Mouse (Mus musculus): ENCODE data around the gene Zfp748. TPM values are rescaled to one million over a fixed set of nuclear protein-coding genes. Genes with fewer than 3 reads are reported as not detected.

Zfp748 gene
- 16.0 and 16.3 TPM in 2 replicates for polyA plus RNA-seq (2015; fragmentation: Nextera tagmentation; extraction: Ambion mirVana)

DNA sequence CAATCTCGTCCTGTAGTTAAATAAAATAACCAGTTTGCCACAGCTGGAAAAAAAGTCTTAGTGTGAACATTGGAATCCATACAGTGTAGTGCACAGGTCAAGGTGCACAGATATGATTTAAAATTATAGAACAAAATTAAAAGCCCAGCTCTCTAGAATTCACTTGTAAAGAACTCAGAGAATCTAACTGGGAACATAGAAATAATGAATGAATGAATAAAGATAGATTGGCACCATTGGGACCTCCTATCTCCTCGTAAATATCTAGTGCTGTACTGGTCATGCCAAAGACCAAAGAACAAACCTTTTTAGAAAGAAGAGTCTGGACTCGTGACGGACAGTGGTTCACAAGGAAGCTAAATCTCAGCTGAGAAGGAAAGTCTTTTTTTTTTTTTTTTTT, at the start of gene Zfp748:
Gene Zfp748, minus strand, starts transcription at position 101 of the 400 bp plus-strand sequence.
- Histone ChIP-seq H3K9ac (ENCODE audit: low read depth, low read length) (peak within 1 kb of the TSS; percentile 82), H3K4me2 (ENCODE audit: low read length) (peak within 1 kb of the TSS; percentile 79), H3K4me1 (ENCODE audit: control insufficient read depth, insufficient read depth, low read length) (peaks cover 24% of the 10 kb centered on the region), H3K27ac (ENCODE audit: low read length) (peak within 1 kb of the TSS; percentile 69), H3K4me3 (ENCODE audit: low read depth, low read length) (peak within 1 kb of the TSS; percentile 67), H3K9me3 (replicated peaks; ENCODE audit: control insufficient read depth, low read length, poor library complexity, severe bottlenecking) (no peaks in the 10 kb centered on the region), H3K36me3 (ENCODE audit: control insufficient read depth, insufficient read depth, low read length) (no peaks in the 10 kb centered on the region), H3K27me3 (ENCODE audit: control insufficient read depth, insufficient read depth, low read depth, low read length) (no peaks in the 10 kb centered on the region)
- 77% methylated on average over 4 of the region's 4 CpGs for WGBS
- no peak for ATAC-seq

DNA sequence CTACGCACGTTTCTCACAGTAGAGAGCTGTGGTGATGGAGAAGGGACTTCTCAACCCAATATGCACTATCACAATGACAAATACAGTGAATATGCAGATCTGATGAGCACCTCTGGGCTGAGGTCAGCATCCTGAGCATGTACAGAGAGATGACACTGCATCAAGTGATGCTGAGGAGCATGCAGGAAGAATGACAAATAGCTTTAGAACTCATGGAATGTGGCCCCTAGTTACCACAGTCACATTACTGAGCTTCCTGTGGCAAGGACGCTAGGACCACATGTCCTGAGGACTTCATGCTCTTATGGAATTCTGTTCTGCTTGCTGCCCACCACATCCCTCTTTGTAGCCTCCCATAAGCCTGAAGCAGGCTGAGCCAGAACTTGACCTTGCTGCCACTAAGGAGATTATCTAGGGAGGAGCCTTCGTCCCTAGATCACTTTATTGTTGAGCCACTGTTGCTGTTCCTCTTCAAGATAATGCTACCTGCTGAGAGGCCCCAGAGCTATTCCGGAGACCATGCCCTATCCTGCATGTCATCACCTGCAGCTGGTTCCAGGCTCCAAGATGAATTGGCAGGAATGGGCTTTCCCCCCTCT, 19.1 kb upstream of the Zfp748 start:
- Histone ChIP-seq H3K27ac (ENCODE audit: low read length) (no peak overlapping the region), H3K9ac (ENCODE audit: low read depth, low read length) (no peak overlapping the region), H3K4me3 (ENCODE audit: low read depth, low read length) (no peak overlapping the region), H3K4me2 (ENCODE audit: low read length) (no peak overlapping the region), H3K27me3 (ENCODE audit: control insufficient read depth, insufficient read depth, low read depth, low read length) (no peaks in the 10 kb centered on the region), H3K9me3 (replicated peaks; ENCODE audit: control insufficient read depth, low read length, poor library complexity, severe bottlenecking) (no peaks in the 10 kb centered on the region), H3K4me1 (ENCODE audit: control insufficient read depth, insufficient read depth, low read length) (no peaks in the 10 kb centered on the region), H3K36me3 (ENCODE audit: control insufficient read depth, insufficient read depth, low read length) (no peaks in the 10 kb centered on the region)
- ATAC-seq, result no peak
- 67% methylated on average over 5 of the region's 5 CpGs for WGBS

DNA sequence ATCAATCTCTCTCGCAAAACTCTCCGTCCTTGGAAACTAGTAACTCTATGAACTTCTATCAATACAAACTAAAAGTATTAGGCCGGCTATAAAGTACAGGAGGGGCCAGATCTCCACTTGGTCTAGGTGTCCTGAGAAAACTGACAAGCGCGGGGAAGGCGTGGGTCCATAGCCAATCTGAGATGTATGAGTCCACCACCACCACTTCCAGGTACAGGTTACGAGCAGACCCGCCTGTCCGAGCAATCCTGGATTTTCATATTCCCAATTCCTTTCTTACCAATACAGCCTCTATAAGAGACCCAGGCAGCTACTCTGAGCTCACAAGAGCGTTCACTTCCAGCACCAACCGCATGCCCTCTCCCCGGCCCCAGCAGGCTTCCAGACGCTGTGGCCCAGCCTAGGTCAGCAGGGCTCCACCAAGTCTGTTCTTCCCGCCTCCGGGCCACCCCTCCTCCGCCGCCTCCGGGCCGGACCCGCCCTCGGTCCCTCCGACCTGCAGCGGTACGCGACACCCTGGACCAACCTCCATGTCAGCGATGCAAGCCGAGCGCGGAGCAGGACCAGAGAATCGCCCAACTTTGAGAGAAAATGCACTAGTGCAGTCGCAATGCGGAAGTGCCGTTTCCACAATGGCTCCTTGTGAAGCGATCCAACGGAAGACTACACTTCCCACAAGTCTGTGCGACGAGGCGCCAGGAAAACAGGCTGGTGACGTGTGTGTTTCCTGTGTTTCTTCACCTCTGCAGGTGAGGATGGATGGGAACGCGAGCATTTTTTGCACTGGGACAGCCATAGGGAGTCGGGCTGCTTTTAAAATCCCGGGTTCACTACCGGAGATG, 904 bp downstream of the Zfp748 start:
- peak; percentile 99 for ATAC-seq
- peak overlapping the region; percentile 69 for H3K27ac ChIP-seq (ENCODE audit: low read length)
- H3K9ac ChIP-seq (ENCODE audit: low read depth, low read length), result peak overlapping the region; percentile 82
- H3K4me1 ChIP-seq (ENCODE audit: control insufficient read depth, insufficient read depth, low read length), result peaks cover 24% of the 10 kb centered on the region
- H3K36me3 ChIP-seq (ENCODE audit: control insufficient read depth, insufficient read depth, low read length), result no peaks in the 10 kb centered on the region
- no peaks in the 10 kb centered on the region for H3K27me3 ChIP-seq (ENCODE audit: control insufficient read depth, insufficient read depth, low read depth, low read length)
- H3K9me3 ChIP-seq (replicated peaks; ENCODE audit: control insufficient read depth, low read length, poor library complexity, severe bottlenecking), result no peaks in the 10 kb centered on the region
- peak overlapping the region; percentile 79 for H3K4me2 ChIP-seq (ENCODE audit: low read length)
- peak overlapping the region; percentile 67 for H3K4me3 ChIP-seq (ENCODE audit: low read depth, low read length)
- under 1% methylated on average over 44 of the region's 44 CpGs for WGBS

DNA sequence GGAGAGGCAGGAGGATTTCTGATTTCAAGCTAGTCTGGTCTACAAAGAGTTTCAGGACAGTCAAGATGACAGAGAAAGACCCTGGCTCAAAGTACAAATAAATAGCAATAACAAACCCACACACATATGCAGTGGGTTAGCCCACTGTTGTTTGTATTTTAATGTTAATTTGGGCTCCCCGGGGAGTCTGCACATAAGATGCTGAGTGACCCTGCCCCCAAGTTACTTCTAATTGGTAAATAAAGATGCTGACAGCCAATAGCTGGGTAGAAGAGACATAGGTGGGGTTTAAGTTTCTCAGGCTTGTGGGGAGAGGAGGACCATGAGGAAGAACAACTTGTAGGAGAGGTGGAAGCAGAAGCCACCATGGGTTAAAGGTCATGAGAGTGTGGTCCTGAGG, 7.7 kb downstream of the Zfp748 start:
- Histone ChIP-seq H3K9me3 (replicated peaks; ENCODE audit: control insufficient read depth, low read length, poor library complexity, severe bottlenecking) (no peaks in the 10 kb centered on the region), H3K9ac (ENCODE audit: low read depth, low read length) (no peak overlapping the region), H3K27me3 (ENCODE audit: control insufficient read depth, insufficient read depth, low read depth, low read length) (no peaks in the 10 kb centered on the region), H3K4me2 (ENCODE audit: low read length) (no peak overlapping the region), H3K4me3 (ENCODE audit: low read depth, low read length) (no peak overlapping the region), H3K36me3 (ENCODE audit: control insufficient read depth, insufficient read depth, low read length) (peaks cover 25% of the 10 kb centered on the region), H3K4me1 (ENCODE audit: control insufficient read depth, insufficient read depth, low read length) (peaks cover 5% of the 10 kb centered on the region; the same call in 1 of the 2 replicates), H3K27ac (ENCODE audit: low read length) (no peak overlapping the region)
- 81% methylated on average over 1 of the region's 1 CpGs for WGBS
- no peak for ATAC-seq

DNA sequence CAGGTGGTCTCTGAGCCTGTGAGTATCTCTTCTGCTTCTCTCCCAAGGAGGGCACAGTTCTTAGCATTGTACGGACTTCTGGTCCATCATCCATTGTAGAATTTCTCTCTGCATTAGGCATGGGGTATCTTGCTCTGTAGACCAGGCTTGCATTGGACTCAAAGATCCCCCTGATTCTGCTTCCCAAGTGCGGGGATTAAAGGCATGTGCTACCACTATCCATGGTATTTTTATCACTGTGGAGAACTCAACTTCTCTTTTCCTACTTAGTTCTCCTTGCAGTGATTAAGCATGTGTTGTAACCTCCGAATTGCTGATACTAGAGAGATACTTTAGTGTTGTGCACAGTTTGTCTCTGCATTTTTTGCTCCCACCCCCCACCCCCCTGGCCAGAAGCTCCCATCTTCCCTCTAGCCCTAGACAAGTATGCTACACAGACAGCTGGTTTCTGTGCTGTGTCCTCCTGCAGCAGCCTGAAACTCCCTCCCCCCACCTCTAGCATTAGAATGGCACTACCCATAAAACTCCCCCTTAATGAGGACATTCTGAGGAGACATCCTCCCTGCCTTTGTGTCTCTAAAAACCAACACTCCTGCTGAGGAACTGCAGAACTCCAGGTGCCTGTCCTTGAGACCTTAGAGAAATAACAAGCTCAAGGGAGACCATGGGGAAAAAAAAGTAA, 26.4 kb downstream of the Zfp748 start:
- no peak overlapping the region for H3K4me2 ChIP-seq (ENCODE audit: low read length)
- H3K9ac ChIP-seq (ENCODE audit: low read depth, low read length), result no peak overlapping the region
- peaks cover 25% of the 10 kb centered on the region for H3K4me1 ChIP-seq (ENCODE audit: control insufficient read depth, insufficient read depth, low read length)
- H3K4me3 ChIP-seq (ENCODE audit: low read depth, low read length), result no peak overlapping the region
- no peak overlapping the region for H3K27ac ChIP-seq (ENCODE audit: low read length)
- 77% methylated on average over 3 of the region's 3 CpGs for WGBS
- ATAC-seq, result no peak
- no peaks in the 10 kb centered on the region for H3K27me3 ChIP-seq (ENCODE audit: control insufficient read depth, insufficient read depth, low read depth, low read length)
- H3K36me3 ChIP-seq (ENCODE audit: control insufficient read depth, insufficient read depth, low read length), result no peaks in the 10 kb centered on the region
- H3K9me3 ChIP-seq (replicated peaks; ENCODE audit: control insufficient read depth, low read length, poor library complexity, severe bottlenecking), result no peaks in the 10 kb centered on the region

DNA sequence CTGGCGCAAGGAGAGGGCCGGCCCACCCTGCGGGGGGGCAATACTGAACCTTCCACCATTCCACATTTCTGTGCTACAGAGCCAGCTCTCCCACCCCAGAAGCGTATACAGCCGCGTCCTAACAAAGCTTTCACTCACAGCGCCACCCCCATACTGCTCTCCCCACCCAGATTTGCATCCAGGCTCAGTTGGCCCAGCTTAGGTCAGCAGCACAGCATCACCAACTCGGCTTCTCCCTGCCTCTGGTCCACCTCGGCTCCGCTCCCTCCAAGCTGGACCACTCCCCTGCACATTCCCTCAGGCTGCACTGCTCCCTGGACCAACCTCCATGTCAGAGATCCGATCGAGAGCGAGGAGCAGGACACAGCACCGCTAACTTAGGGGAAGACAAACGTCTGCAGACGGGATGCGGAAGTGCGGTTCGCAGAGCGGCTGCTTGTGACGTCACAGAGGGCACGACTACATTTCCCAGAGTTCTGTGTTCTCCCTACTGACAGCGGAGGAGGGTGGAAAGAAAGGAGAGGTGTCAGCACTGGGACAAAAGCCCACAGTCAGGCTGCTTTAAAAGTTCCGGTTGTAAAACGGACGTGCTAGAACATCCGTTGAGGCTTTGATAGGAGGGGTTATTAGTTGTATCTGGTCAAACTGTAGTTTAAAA, 27.7 kb downstream of the Zfp748 start, which contains the start of the genes Gm26965 and Zfp87:
Gene Gm26965, minus strand, starts transcription at position 399 of the 658 bp plus-strand sequence.
Gene Zfp87, minus strand, starts transcription at position 425 of the 658 bp plus-strand sequence.
- H3K36me3 ChIP-seq (ENCODE audit: control insufficient read depth, insufficient read depth, low read length), result no peaks in the 10 kb centered on the region
- no peaks in the 10 kb centered on the region for H3K27me3 ChIP-seq (ENCODE audit: control insufficient read depth, insufficient read depth, low read depth, low read length)
- ATAC-seq, result peak; percentile 99
- peak within 1 kb of the TSS; percentile 61 for H3K27ac ChIP-seq (ENCODE audit: low read length)
- WGBS, result under 1% methylated on average over 27 of the region's 27 CpGs
- H3K4me2 ChIP-seq (ENCODE audit: low read length), result peak within 1 kb of the TSS; percentile 88
- peak within 1 kb of the TSS; percentile 76 for H3K4me3 ChIP-seq (ENCODE audit: low read depth, low read length)
- H3K4me1 ChIP-seq (ENCODE audit: control insufficient read depth, insufficient read depth, low read length), result peaks cover 25% of the 10 kb centered on the region
- peak within 1 kb of the TSS; percentile 81 for H3K9ac ChIP-seq (ENCODE audit: low read depth, low read length)
- H3K9me3 ChIP-seq (replicated peaks; ENCODE audit: control insufficient read depth, low read length, poor library complexity, severe bottlenecking), result no peaks in the 10 kb centered on the region

DNA sequence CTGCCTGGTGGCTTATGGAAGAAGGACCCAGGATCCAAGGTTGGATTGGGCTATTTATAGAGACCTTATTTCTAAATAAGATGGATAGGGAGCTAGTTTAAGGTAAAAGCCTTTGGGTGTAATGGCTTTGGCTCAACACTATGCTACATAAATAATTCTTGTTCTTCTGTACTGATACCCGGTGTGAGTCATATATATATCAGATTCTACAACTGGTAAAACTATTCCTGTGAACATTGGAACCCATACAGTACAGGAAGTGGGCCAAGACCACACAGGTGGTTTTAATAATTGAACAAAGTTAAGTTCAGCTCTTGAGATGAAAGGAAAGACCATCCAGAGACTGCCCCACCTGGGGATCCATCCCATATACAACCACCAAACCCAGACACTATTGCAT, 52.7 kb downstream of the Zfp748 start:
- Histone ChIP-seq H3K36me3 (ENCODE audit: control insufficient read depth, insufficient read depth, low read length) (no peaks in the 10 kb centered on the region), H3K27me3 (ENCODE audit: control insufficient read depth, insufficient read depth, low read depth, low read length) (no peaks in the 10 kb centered on the region), H3K4me1 (ENCODE audit: control insufficient read depth, insufficient read depth, low read length) (peaks cover 8% of the 10 kb centered on the region), H3K27ac (ENCODE audit: low read length) (no peak overlapping the region), H3K4me2 (ENCODE audit: low read length) (peak overlapping the region; percentile 84; the same call in 1 of the 2 replicates), H3K4me3 (ENCODE audit: low read depth, low read length) (no peak overlapping the region; the same call in 1 of the 2 replicates), H3K9ac (ENCODE audit: low read depth, low read length) (no peak overlapping the region), H3K9me3 (replicated peaks; ENCODE audit: control insufficient read depth, low read length, poor library complexity, severe bottlenecking) (no peaks in the 10 kb centered on the region)
- peak; percentile 40 for ATAC-seq
- 79% methylated on average over 1 of the region's 1 CpGs for WGBS

DNA sequence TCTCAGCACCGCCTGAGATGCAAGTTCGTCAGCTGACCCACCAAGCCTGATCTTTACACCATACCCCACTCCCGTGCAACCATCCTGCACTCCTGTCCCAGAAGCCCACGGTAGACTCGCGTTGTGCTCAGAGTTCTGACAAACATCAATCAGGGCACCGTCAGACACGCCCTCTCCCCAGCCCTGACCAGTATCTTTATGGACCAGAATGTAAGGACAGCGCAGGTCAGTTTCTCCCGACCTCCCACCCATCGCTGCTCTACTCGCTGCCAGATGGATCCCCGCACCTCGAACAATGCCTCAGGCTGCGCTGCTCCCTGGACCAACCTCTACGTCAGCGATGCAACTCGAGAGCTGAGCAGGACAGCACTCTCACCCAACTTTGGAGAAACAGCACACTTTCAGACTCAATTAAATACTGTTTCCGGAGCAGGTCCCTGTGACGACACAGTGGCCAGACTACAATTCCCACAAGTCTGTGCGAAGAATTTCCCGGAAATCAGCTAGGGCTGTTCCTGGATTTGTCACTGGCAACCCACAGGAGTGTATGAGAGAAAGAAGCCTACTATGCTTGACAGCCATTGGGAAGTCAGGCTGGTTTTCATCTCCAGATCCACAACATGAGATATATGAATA, 53.4 kb downstream of the Zfp748 start, which contains the start of gene Zfp58:
Gene Zfp58, minus strand, starts transcription at position 472 of the 636 bp plus-strand sequence.
- Histone ChIP-seq H3K27me3 (ENCODE audit: control insufficient read depth, insufficient read depth, low read depth, low read length) (no peaks in the 10 kb centered on the region), H3K4me2 (ENCODE audit: low read length) (peak within 1 kb of the TSS; percentile 84), H3K9ac (ENCODE audit: low read depth, low read length) (peak within 1 kb of the TSS; percentile 74), H3K4me3 (ENCODE audit: low read depth, low read length) (peak within 1 kb of the TSS; percentile 60), H3K9me3 (replicated peaks; ENCODE audit: control insufficient read depth, low read length, poor library complexity, severe bottlenecking) (no peaks in the 10 kb centered on the region), H3K27ac (ENCODE audit: low read length) (0 out of 2 replicates have a peak within 1 kb of the TSS, but pooled peaks have one; percentile 29), H3K36me3 (ENCODE audit: control insufficient read depth, insufficient read depth, low read length) (peaks cover 2% of the 10 kb centered on the region; the same call in 1 of the 2 replicates), H3K4me1 (ENCODE audit: control insufficient read depth, insufficient read depth, low read length) (peaks cover 8% of the 10 kb centered on the region)
- WGBS, result 0% methylated on average over 22 of the region's 22 CpGs
- ATAC-seq, result peak; percentile 97
